ENCODE assay signal across 8 mouse cellular contexts in the genomic region with DNA sequence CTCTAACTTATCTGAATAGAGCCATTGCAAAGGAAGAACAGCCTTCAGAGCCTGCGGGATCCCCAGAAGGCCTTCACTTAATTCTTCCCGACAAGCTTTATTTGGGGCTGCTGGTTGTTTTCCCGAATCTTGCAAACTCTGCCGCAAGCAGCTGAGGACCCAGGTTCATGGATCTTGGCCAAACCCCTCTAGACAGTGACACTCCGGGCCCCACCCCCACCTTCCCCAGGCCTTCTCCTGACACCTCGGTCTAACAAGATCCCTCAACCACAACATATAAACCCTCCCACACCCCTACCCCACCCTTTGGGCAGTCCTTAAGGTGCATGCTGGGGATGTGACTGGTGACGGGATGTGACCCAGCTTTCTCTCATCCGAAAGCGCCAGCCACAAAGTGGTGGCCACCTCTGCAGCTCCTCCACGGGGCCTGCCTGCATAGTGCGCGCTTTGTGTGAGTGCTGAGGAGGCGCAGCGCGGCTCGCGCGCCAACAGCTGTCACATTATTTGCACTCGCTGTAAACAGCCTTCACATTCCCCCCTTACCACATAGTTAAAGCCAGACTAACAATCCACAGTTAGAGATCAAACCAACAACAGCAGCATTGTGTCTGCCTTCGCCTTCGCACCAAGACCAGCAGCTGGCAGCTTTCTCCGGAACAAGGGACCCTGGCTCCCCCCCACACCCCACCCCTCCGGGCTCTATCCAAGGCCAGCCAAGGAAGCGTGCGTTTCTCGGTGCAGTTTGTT.
DNase-seq lines count a peak whose midpoint lies in the region; ATAC-seq lines count a peak whose summit lies in the region.

No protein-coding gene starts in this region.

- peak; percentile 75 for ATAC-seq in neural tube, embryonic 11.5 days (ENCODE audit: insufficient read depth, low FRiP score, low TSS enrichment)
- ATAC-seq in hindbrain, embryonic 15.5 days (ENCODE audit: low FRiP score, low read depth), result peak; percentile 68
- no peak for ATAC-seq in granulocyte monocyte progenitor cell, adult 5-6 weeks (replicated peaks; ENCODE audit: poor library complexity, severe bottlenecking)

- peaks cover 21% of the 10 kb centered on the region for H3K27me3 ChIP-seq in neural tube, embryonic 11.5 days (ENCODE audit: control insufficient read depth, insufficient read depth, low read length)
- peaks cover 30% of the 10 kb centered on the region for H3K27me3 ChIP-seq in hindbrain, embryonic 15.5 days
- H3K27me3 ChIP-seq in midbrain, embryonic 10.5 days (ENCODE audit: low read depth, poor library complexity, severe bottlenecking), result peaks cover 100% of the 10 kb centered on the region

- 0 out of 2 replicates have a peak overlapping the region, but pooled peaks have one; percentile 27 for H3K27ac ChIP-seq in neural tube, embryonic 11.5 days (ENCODE audit: low read depth, low read length)
- 0 out of 2 replicates have a peak overlapping the region, but pooled peaks have one; percentile 30 for H3K27ac ChIP-seq in hindbrain, embryonic 15.5 days (replicated peaks)
- peak overlapping the region; percentile 69 for H3K27ac ChIP-seq in midbrain, embryonic 10.5 days (replicated peaks)

- H3K4me3 ChIP-seq in neural tube, embryonic 11.5 days (ENCODE audit: low read depth, low read length), result no peak overlapping the region
- H3K4me3 ChIP-seq in hindbrain, embryonic 15.5 days, result no peak overlapping the region
- H3K4me3 ChIP-seq in midbrain, embryonic 10.5 days, result peak overlapping the region; percentile 34

- DNase-seq in cerebellum, adult 9-11 months, result peak; percentile 7
- no peak for DNase-seq in cerebellum, adult 9-10 months
- DNase-seq in neural tube, embryonic 11.5 days (ENCODE audit: low spot score), result peak; percentile 65
- no peak for DNase-seq in neural tube, embryonic 10.5 days (ENCODE audit: extremely low spot score, low spot score)
- peak; percentile 49 for DNase-seq in midbrain, embryonic 10.5 days (ENCODE audit: low spot score)
- no peak for DNase-seq in cerebellum, adult 8-10 months

- H3K36me3 ChIP-seq in neural tube, embryonic 11.5 days (ENCODE audit: control insufficient read depth, insufficient read depth, low read length), result no peaks in the 10 kb centered on the region
- H3K36me3 ChIP-seq in hindbrain, embryonic 15.5 days, result no peaks in the 10 kb centered on the region
- H3K36me3 ChIP-seq in midbrain, embryonic 10.5 days, result no peaks in the 10 kb centered on the region

- 3% methylated on average over 26 of the region's 26 CpGs for WGBS in neural tube, embryonic 11.5 days
- WGBS in hindbrain, embryonic 15.5 days, result 4% methylated on average over 26 of the region's 26 CpGs
- WGBS in midbrain, embryonic 10.5 days, result 4% methylated on average over 26 of the region's 26 CpGs

- H3K9ac ChIP-seq in neural tube, embryonic 11.5 days (ENCODE audit: low read length), result no peak overlapping the region; the same call in 1 of the 2 replicates
- no peak overlapping the region for H3K9ac ChIP-seq in hindbrain, embryonic 15.5 days

- H3K4me1 ChIP-seq in neural tube, embryonic 11.5 days (ENCODE audit: control insufficient read depth, insufficient read depth, low read length), result peaks cover 59% of the 10 kb centered on the region
- peaks cover 64% of the 10 kb centered on the region for H3K4me1 ChIP-seq in hindbrain, embryonic 15.5 days (replicated peaks)
- peaks cover 100% of the 10 kb centered on the region for H3K4me1 ChIP-seq in midbrain, embryonic 10.5 days

- H3K4me2 ChIP-seq in neural tube, embryonic 11.5 days (ENCODE audit: low read depth), result peak overlapping the region; percentile 32
- H3K4me2 ChIP-seq in hindbrain, embryonic 15.5 days, result peak overlapping the region; percentile 43

- H3K9me3 ChIP-seq in neural tube, embryonic 11.5 days (ENCODE audit: control insufficient read depth, low read length), result no peaks in the 10 kb centered on the region
- no peaks in the 10 kb centered on the region for H3K9me3 ChIP-seq in hindbrain, embryonic 15.5 days
- no peaks in the 10 kb centered on the region for H3K9me3 ChIP-seq in midbrain, embryonic 10.5 days (replicated peaks)

Comparison
In these comparisons a context has a peak if more than half of its experiments do, and no peak if none do; other contexts are left out.
1. DNase-seq: peak in cerebellum, adult 9-11 months (single experiment), neural tube, embryonic 11.5 days (single experiment) and midbrain, embryonic 10.5 days (single experiment); none in cerebellum, adult 9-10 months (single experiment), neural tube, embryonic 10.5 days (single experiment) and cerebellum, adult 8-10 months (single experiment).
2. Peak in every context shown above with its lines, with median percentiles within 50 percentile points of each other: H3K27ac ChIP-seq.